Mouse (Mus musculus) liver, adult 2 months (tissue): Measurements from ENCODE around the gene Pga5. TPM values are rescaled to one million over a fixed set of nuclear protein-coding genes. Genes with fewer than 3 reads are reported as not detected.
A peak's percentile ranks its signal among the peaks of the same experiment; 100 is the strongest.

Experiments
- DNase-seq: peaks from one replicate; pipeline ENCODE4 v3.0.0-alpha.2; 2011; ENCODE audit warnings: low read depth, low spot score; ENCODE audit errors: extremely low read depth
- H3K27ac ChIP-seq: fragments of 200-500 bp; replicated peaks from 2 replicates; pipeline ENCODE4 v1.5.1; 2012; ENCODE audit warnings: low read depth, mild to moderate bottlenecking, control low read depth, inconsistent platforms, low read length; ENCODE audit not compliant: insufficient read depth
- H3K27me3 ChIP-seq: fragments of 200-500 bp; 2 replicates; pipeline ENCODE4 v1.6.1; 2012; ENCODE audit warnings: mild to moderate bottlenecking, moderate library complexity, low read length, inconsistent platforms; ENCODE audit not compliant: control insufficient read depth, insufficient read depth
- H3K36me3 ChIP-seq: fragments of 200-500 bp; 2 replicates; pipeline ENCODE4 v1.6.1; 2012; ENCODE audit warnings: low read length, inconsistent platforms; ENCODE audit not compliant: control insufficient read depth, insufficient read depth
- H3K4me1 ChIP-seq: fragments of 200-500 bp; 2 replicates; pipeline ENCODE4 v1.6.1; 2011; ENCODE audit warnings: low read length; ENCODE audit not compliant: control insufficient read depth, insufficient read depth
- H3K4me3 ChIP-seq: fragments of 200-500 bp; 2 replicates; pipeline ENCODE4 v1.5.1; 2011; ENCODE audit warnings: low read depth, mild to moderate bottlenecking, control low read depth, low read length, moderate library complexity; ENCODE audit not compliant: insufficient read depth
- H3K79me2 ChIP-seq: fragments of 200-500 bp; 2 replicates; pipeline ENCODE4 v1.6.1; 2012; ENCODE audit warnings: inconsistent platforms, mild to moderate bottlenecking, low read length, moderate library complexity; ENCODE audit not compliant: control insufficient read depth, insufficient read depth
- H3K9ac ChIP-seq: fragments of 200-500 bp; 2 replicates; pipeline ENCODE4 v1.6.1; 2012; ENCODE audit warnings: low read depth, mild to moderate bottlenecking, control low read depth, inconsistent platforms, low read length
- CTCF ChIP-seq: fragments of 200-500 bp; IDR thresholded peaks from 2 replicates; pipeline ENCODE4 v1.5.1; 2011; ENCODE audit warnings: low read depth, low read length, control low read depth
- POLR2A ChIP-seq: fragments of 200-500 bp; IDR thresholded peaks from 2 replicates; pipeline ENCODE4 v1.6.1; 2011; ENCODE audit warnings: low read length, control low read depth; ENCODE audit not compliant: insufficient read depth; ENCODE audit errors: extremely low read depth
- WGBS: fragments of 180-500 bp; shearing (Covaris S2); methylation state at CpG from one replicate; pipeline ENCODE4 v1.1.7; 2018; 5-methylcytosine and 5-hydroxymethylcytosine counted together
- polyA plus RNA-seq: library from polyadenylated mRNA; depleted of rRNA; stranded (reverse); fragments of >200 nt; gene quantifications from 2 replicates; pipeline ENCODE4 v1.2.3, GENCODE M21; 2012; rRNA removed
- total RNA-seq: library from RNA; depleted of rRNA; stranded (reverse); fragments of >200 nt; gene quantifications from 2 replicates; pipeline ENCODE4 v1.2.3, GENCODE M21; 2014; rRNA removed

The Pga5 gene
- total and polyA plus RNA-seq, 2 experiments = not detected

GRCm38 (mm10) chr19:10640589-10641378, 37.1 kb downstream of the Pga5 start:
- Histone ChIP-seq H3K27me3 (no peaks in the 10 kb centered on the region), H3K36me3 (peaks cover 28% of the 10 kb centered on the region; the same call in 1 of the 2 replicates), H3K27ac (no peak overlapping the region), H3K9ac (no peak overlapping the region), H3K4me1 (peaks cover 2% of the 10 kb centered on the region), H3K79me2 (peaks cover 3% of the 10 kb centered on the region; the same call in 1 of the 2 replicates), H3K4me3 (no peak overlapping the region)
- no peak for TF ChIP-seq POLR2A
- TF ChIP-seq CTCF = no peak
- 76% methylated on average over 13 of the region's 13 CpGs for WGBS
- DNase-seq = no peak

DNA sequence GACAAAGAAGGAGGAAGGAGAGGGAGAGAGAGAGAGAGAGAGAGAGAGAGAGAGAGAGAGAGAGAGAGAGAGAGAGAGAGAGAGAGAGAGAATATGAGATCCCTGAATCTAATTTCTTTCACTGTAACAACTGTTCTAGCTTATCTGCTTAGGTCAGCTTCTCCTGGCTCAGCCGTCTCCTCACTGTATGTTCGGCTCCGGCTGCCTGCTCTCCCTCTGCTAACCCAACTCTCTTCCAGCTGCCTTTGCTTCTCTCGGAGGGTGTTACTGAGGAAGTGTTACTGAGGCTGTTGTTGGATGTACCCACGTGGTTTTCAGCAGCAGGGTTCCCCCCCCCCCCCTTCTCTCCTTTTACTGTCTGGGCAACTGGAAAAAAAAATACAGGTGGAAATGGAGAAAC, 37.8 kb downstream of the Pga5 start:
- H3K27ac ChIP-seq = no peak overlapping the region
- no peaks in the 10 kb centered on the region for H3K27me3 ChIP-seq
- WGBS = 57% methylated on average over 5 of the region's 5 CpGs
- DNase-seq = no peak
- H3K4me3 ChIP-seq = no peak overlapping the region
- peaks cover 10% of the 10 kb centered on the region; the same call in 1 of the 2 replicates for H3K79me2 ChIP-seq
- no peak overlapping the region for H3K9ac ChIP-seq
- TF ChIP-seq CTCF = no peak
- TF ChIP-seq POLR2A = no peak
- H3K36me3 ChIP-seq = peaks cover 23% of the 10 kb centered on the region; the same call in 1 of the 2 replicates
- peaks cover 9% of the 10 kb centered on the region for H3K4me1 ChIP-seq

- H3K9ac ChIP-seq = no peak overlapping the region
- DNase-seq = no peak
- no peak overlapping the region for H3K27ac ChIP-seq
- H3K4me3 ChIP-seq = no peak overlapping the region
- H3K4me1 ChIP-seq = peaks cover 12% of the 10 kb centered on the region
- no peak for TF ChIP-seq CTCF
- H3K36me3 ChIP-seq = peaks cover 14% of the 10 kb centered on the region; the same call in 1 of the 2 replicates
- H3K27me3 ChIP-seq = no peaks in the 10 kb centered on the region
- WGBS = 75% methylated on average over 7 of the region's 7 CpGs
- H3K79me2 ChIP-seq = peaks cover 11% of the 10 kb centered on the region; the same call in 1 of the 2 replicates
These were observed 40.0 kb downstream of the Pga5 start for GRCm38 (mm10) chr19:10637840-10638239.

- peak; percentile 86 for DNase-seq
- H3K27ac ChIP-seq = peak overlapping the region; percentile 90
These were observed 43.0 kb downstream of the Pga5 start for GRCm38 (mm10) chr19:10634872-10635318.

GRCm38 (mm10) chr19:10634106-10634871, 43.6 kb downstream of the Pga5 start, which contains the start of gene Vwce:
Gene Vwce, plus strand, starts transcription at chr19:10634213.
- WGBS = 2% methylated on average over 32 of the region's 32 CpGs
- H3K27ac ChIP-seq = peak within 1 kb of the TSS; percentile 90
- TF ChIP-seq POLR2A (peak; percentile 42; the same call in 1 of the 2 replicates), CTCF (peak; percentile 60)
- peaks cover 11% of the 10 kb centered on the region; the same call in 1 of the 2 replicates for H3K36me3 ChIP-seq
- peak within 1 kb of the TSS; percentile 86 for H3K9ac ChIP-seq
- peaks cover 12% of the 10 kb centered on the region for H3K4me1 ChIP-seq
- H3K79me2 ChIP-seq = peaks cover 11% of the 10 kb centered on the region; the same call in 1 of the 2 replicates
- no peaks in the 10 kb centered on the region for H3K27me3 ChIP-seq
- DNase-seq = peak; percentile 61
- peak within 1 kb of the TSS; percentile 73 for H3K4me3 ChIP-seq

More at GRCm38 (mm10) chr19:10634872-10635318, 43.0 kb downstream of the Pga5 start:
- WGBS = under 1% methylated on average over 21 of the region's 21 CpGs
- Histone ChIP-seq H3K27me3 (no peaks in the 10 kb centered on the region), H3K9ac (peak overlapping the region; percentile 86), H3K79me2 (peaks cover 11% of the 10 kb centered on the region; the same call in 1 of the 2 replicates), H3K4me1 (peaks cover 12% of the 10 kb centered on the region), H3K4me3 (peak overlapping the region; percentile 73), H3K36me3 (peaks cover 6% of the 10 kb centered on the region; the same call in 1 of the 2 replicates)
- TF ChIP-seq POLR2A (peak; percentile 44), CTCF (no peak)

Other genes with a start within 250 kb of the Pga5 start
- gene Lrrc10b, start 220.6 kb downstream of the Pga5 start, total RNA-seq = not detected in 2 replicates
- gene Lrrc10b, start 220.6 kb downstream of the Pga5 start, polyA plus RNA-seq = not detected in 2 replicates
- 0.13 TPM in 1 of 2 replicates, not detected in the other for gene Ppp1r32, start 195.1 kb downstream of the Pga5 start, total RNA-seq
- gene Ppp1r32, start 195.1 kb downstream of the Pga5 start, polyA plus RNA-seq = 0.06 and 0.09 TPM in 2 replicates
- 10.0 and 12.2 TPM in 2 replicates for gene Cpsf7, start 152.8 kb downstream of the Pga5 start, total RNA-seq
- gene Cpsf7, start 152.8 kb downstream of the Pga5 start, polyA plus RNA-seq = 15.0 and 19.9 TPM in 2 replicates
- 23.3 and 29.6 TPM in 2 replicates for gene Sdhaf2, start 151.9 kb downstream of the Pga5 start, total RNA-seq
- 14.2 and 15.7 TPM in 2 replicates for gene Sdhaf2, start 151.9 kb downstream of the Pga5 start, polyA plus RNA-seq
- 3.7 and 5.3 TPM in 2 replicates for gene Tmem216, start 121.8 kb downstream of the Pga5 start, total RNA-seq
- gene Tmem216, start 121.8 kb downstream of the Pga5 start, polyA plus RNA-seq = 10.4 and 11.3 TPM in 2 replicates
- 8.9 and 13.8 TPM in 2 replicates for gene Cyb561a3, start 100.9 kb downstream of the Pga5 start, total RNA-seq
- gene Cyb561a3, start 100.9 kb downstream of the Pga5 start, polyA plus RNA-seq = 29.7 and 32.5 TPM in 2 replicates
- 1.5 and 1.7 TPM in 2 replicates for gene Tmem138, start 100.7 kb downstream of the Pga5 start, total RNA-seq
- 2.8 and 3.3 TPM in 2 replicates for gene Tmem138, start 100.7 kb downstream of the Pga5 start, polyA plus RNA-seq
- gene Ddb1, start 72.7 kb downstream of the Pga5 start, total RNA-seq = 128 and 138 TPM in 2 replicates
- 51.9 and 63.5 TPM in 2 replicates for gene Ddb1, start 72.7 kb downstream of the Pga5 start, polyA plus RNA-seq
- gene Tkfc, start 72.4 kb downstream of the Pga5 start, total RNA-seq = 72.6 and 87.6 TPM in 2 replicates
- gene Tkfc, start 72.4 kb downstream of the Pga5 start, polyA plus RNA-seq = 294 and 417 TPM in 2 replicates
- gene Vwce, start 43.9 kb downstream of the Pga5 start, total RNA-seq = 4.5 and 6.2 TPM in 2 replicates
- gene Vwce, start 43.9 kb downstream of the Pga5 start, polyA plus RNA-seq = 24.8 and 30.7 TPM in 2 replicates
- gene Vps37c, start 10.7 kb upstream of the Pga5 start, total RNA-seq = 2.9 and 3.0 TPM in 2 replicates
- 13.1 and 18.1 TPM in 2 replicates for gene Vps37c, start 10.7 kb upstream of the Pga5 start, polyA plus RNA-seq
- 0.13 and 0.28 TPM in 2 replicates for gene Cd5, start 60.9 kb upstream of the Pga5 start, total RNA-seq
- 0.17 and 0.49 TPM in 2 replicates for gene Cd5, start 60.9 kb upstream of the Pga5 start, polyA plus RNA-seq
- 0.18 and 0.20 TPM in 2 replicates for gene Cd6, start 152.0 kb upstream of the Pga5 start, total RNA-seq
- gene Cd6, start 152.0 kb upstream of the Pga5 start, polyA plus RNA-seq = 0.36 and 0.44 TPM in 2 replicates
- 3.3 and 5.6 TPM in 2 replicates for gene Slc15a3, start 161.7 kb upstream of the Pga5 start, total RNA-seq
- 6.2 and 10.6 TPM in 2 replicates for gene Slc15a3, start 161.7 kb upstream of the Pga5 start, polyA plus RNA-seq
- gene Tmem132a, start 191.9 kb upstream of the Pga5 start, total RNA-seq = 0.18 and 0.40 TPM in 2 replicates
- gene Tmem132a, start 191.9 kb upstream of the Pga5 start, polyA plus RNA-seq = 0.75 and 0.90 TPM in 2 replicates
- 7.1 and 8.9 TPM in 2 replicates for gene Tmem109, start 203.9 kb upstream of the Pga5 start, total RNA-seq
- 32.2 and 35.2 TPM in 2 replicates for gene Tmem109, start 203.9 kb upstream of the Pga5 start, polyA plus RNA-seq
- 95.5 and 100 TPM in 2 replicates for gene Prpf19, start 217.2 kb upstream of the Pga5 start, total RNA-seq
- gene Prpf19, start 217.2 kb upstream of the Pga5 start, polyA plus RNA-seq = 150 and 184 TPM in 2 replicates
- not detected in 2 replicates for gene Zp1, start 242.6 kb upstream of the Pga5 start, total RNA-seq
- not detected in 2 replicates for gene Zp1, start 242.6 kb upstream of the Pga5 start, polyA plus RNA-seq